Mouse (Mus musculus) embryonic fibroblast, embryonic 13.5 days (primary cell): Measurements from ENCODE around the gene Mamstr.

Experiments
- CTCF ChIP-seq: IDR thresholded peaks from 2 replicates; pipeline ENCODE4 v1.5.1; 2011; ENCODE audit warnings: mild to moderate bottlenecking, control low read depth, low read length, moderate library complexity, borderline replicate concordance; ENCODE audit not compliant: insufficient read depth
- POLR2A ChIP-seq: IDR thresholded peaks from 2 replicates; pipeline ENCODE4 v1.6.1; 2011; ENCODE audit warnings: low read depth, mild to moderate bottlenecking, control low read depth, low read length, moderate library complexity

- TF ChIP-seq CTCF (no peak), POLR2A (no peak)
These were observed 42.8 kb upstream of the Mamstr start for GRCm38 (mm10) chr7:45597013-45597412.
